In genomic region chr15:25949696-25950095, GRCm38 (mm10) we compare ENCODE assay signal across 18 mouse cellular contexts.
"Had no signal": no experiment of that assay in that cellular context is flagged by ENCODE, and none has a peak within 500 bp of the region (broad histone marks: within the 10 kb centered on the region; RNA-seq: fewer than 3 reads in every experiment).

No protein-coding gene starts in this region.

- H3K4me3 ChIP-seq: midbrain, embryonic 10.5 days; midbrain, embryonic 12.5 days; myocyte; neural tube, embryonic 13.5 days; neural tube, embryonic 15.5 days had no signal

- H3K9me3 ChIP-seq: midbrain, embryonic 10.5 days; midbrain, embryonic 12.5 days; neural tube, embryonic 13.5 days; neural tube, embryonic 15.5 days had no signal

- ATAC-seq: midbrain, embryonic 16.5 days had no signal

- H3K36me3 ChIP-seq: midbrain, embryonic 10.5 days; midbrain, embryonic 12.5 days; neural tube, embryonic 13.5 days; neural tube, embryonic 15.5 days had no signal

- H3K27me3 ChIP-seq: midbrain, embryonic 12.5 days; neural tube, embryonic 13.5 days; neural tube, embryonic 15.5 days had no signal

- DNase-seq: lung, embryonic 14.5 days; lung, postnatal 10 days; lung, postnatal 4 days; midbrain, embryonic 14.5 days; retina, postnatal 1 day; right cerebral cortex, adult 18-20 months; right cerebral cortex, postnatal 25 days; right cerebral cortex, postnatal 4 days; spleen, adult 18-20 months; thymus, adult 18-20 months; thymus, postnatal 14 days; thymus, postnatal 36 days had no signal

- H3K9ac ChIP-seq: lung, embryonic 14.5 days; midbrain, embryonic 12.5 days; neural tube, embryonic 13.5 days; neural tube, embryonic 15.5 days had no signal

- H3K4me2 ChIP-seq: lung, embryonic 14.5 days; midbrain, embryonic 12.5 days; neural tube, embryonic 13.5 days; neural tube, embryonic 15.5 days had no signal

- H3K27ac ChIP-seq: midbrain, embryonic 10.5 days; midbrain, embryonic 12.5 days; neural tube, embryonic 13.5 days; neural tube, embryonic 15.5 days had no signal
